Mouse (Mus musculus) lung, adult 2 months (tissue): Measurements from ENCODE around the gene Ralb.

Source experiments
- CTCF ChIP-seq: fragments of 200-500 bp; IDR thresholded peaks from 2 replicates; pipeline ENCODE4 v1.5.1; 2011; ENCODE audit warnings: mild to moderate bottlenecking, low read length, control low read depth; ENCODE audit not compliant: insufficient read depth
- POLR2A ChIP-seq: fragments of 200-500 bp; IDR thresholded peaks from 2 replicates; pipeline ENCODE4 v1.6.1; 2011; ENCODE audit warnings: low read depth, mild to moderate bottlenecking, control low read depth, low read length, borderline replicate concordance; ENCODE audit errors: extremely low read depth

DNA sequence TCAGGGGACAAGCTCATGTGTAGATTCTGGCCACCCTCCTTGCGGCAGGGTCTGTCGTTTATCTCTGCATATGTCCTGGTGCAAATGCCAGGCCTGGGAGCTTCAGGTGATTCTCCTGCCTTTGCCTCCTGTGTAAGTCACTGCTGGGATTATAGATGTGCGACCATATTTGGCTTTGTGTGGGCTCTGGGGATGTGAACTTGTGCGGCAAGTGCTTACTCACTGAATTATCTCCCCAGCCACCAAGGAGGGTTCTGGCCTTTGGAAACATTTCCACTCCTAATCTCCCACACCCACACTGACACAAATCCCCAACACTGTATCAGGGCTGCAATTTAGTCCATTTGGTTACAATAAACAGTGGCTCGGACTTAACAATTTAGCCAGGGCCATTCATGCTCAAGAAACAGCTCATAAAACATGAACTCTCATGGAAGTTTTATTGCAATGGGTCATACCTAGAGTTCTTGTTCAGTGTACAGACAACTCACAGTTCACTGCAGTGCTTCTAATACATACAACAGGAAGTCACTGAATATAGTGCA, 40.1 kb upstream of the Ralb start:
- TF ChIP-seq POLR2A (no peak), CTCF (no peak)
